Mouse (Mus musculus): ENCODE data around the gene Esrrg. TPM values are rescaled to one million over a fixed set of nuclear protein-coding genes. Genes with fewer than 3 reads are reported as not detected.

Esrrg gene
- total and polyA plus RNA-seq, 3 experiments, result 0.01 TPM; not detected in 2

- no peaks in the 10 kb centered on the region for H3K9me3 ChIP-seq (replicated peaks; ENCODE audit: insufficient read depth, low read length)
- H3K4me3 ChIP-seq (ENCODE audit: control insufficient read depth in 1 of 2, insufficient read depth in 1 of 2, low read depth in 2 of 2, low read length in 2 of 2), result no peak overlapping the region
- H3K9ac ChIP-seq (ENCODE audit: control insufficient read depth, low read depth, low read length, poor library complexity, severe bottlenecking), result no peak overlapping the region
- no peaks in the 10 kb centered on the region for H3K27me3 ChIP-seq (ENCODE audit: control insufficient read depth in 1 of 2, insufficient read depth in 2 of 2, low read length in 2 of 2)
- H3K4me1 ChIP-seq (ENCODE audit: control insufficient read depth in 1 of 2, insufficient read depth in 2 of 2, low read length in 2 of 2), result no peaks in the 10 kb centered on the region
- no peaks in the 10 kb centered on the region for H3K36me3 ChIP-seq (ENCODE audit: control insufficient read depth in 1 of 2, insufficient read depth in 2 of 2, low read length in 2 of 2)
- TF ChIP-seq RAD21 (IDR thresholded peaks at IDR 0.05; ENCODE audit: low read depth, low read length) (no peak), SIN3A (IDR thresholded peaks at IDR 0.05; ENCODE audit: low read length) (no peak), SMC3 (IDR thresholded peaks at IDR 0.05; ENCODE audit: low read depth, low read length) (no peak), BHLHE40 (IDR thresholded peaks at IDR 0.05; ENCODE audit: borderline replicate concordance, low read depth, low read length) (no peak), MXI1 (IDR thresholded peaks at IDR 0.05; ENCODE audit: low read depth, low read length) (no peak), POLR2AphosphoS5 (IDR thresholded peaks at IDR 0.05; ENCODE audit: borderline replicate concordance, low read depth, low read length) (no peak), MYB (IDR thresholded peaks at IDR 0.05; ENCODE audit: low read depth, low read length) (no peak), POLR2AphosphoS2 (IDR thresholded peaks at IDR 0.05; ENCODE audit: low read length) (no peak), TAL1 (IDR thresholded peaks at IDR 0.05; ENCODE audit: low read length) (no peak), ZNF384 (IDR thresholded peaks at IDR 0.05; ENCODE audit: low read depth, low read length) (no peak), MAFK (IDR thresholded peaks at IDR 0.05; ENCODE audit: borderline replicate concordance, low read depth, low read length) (no peak), ETS1 (IDR thresholded peaks at IDR 0.05; ENCODE audit: low read depth, low read length) (no peak)
- no peaks in the 10 kb centered on the region for H3K79me2 ChIP-seq (ENCODE audit: control insufficient read depth, insufficient read depth, low read length, poor library complexity)
- DNase-seq (ENCODE audit: low read depth, low spot score), result no peak
- H3K27ac ChIP-seq (ENCODE audit: control insufficient read depth, low read depth, low read length), result no peak overlapping the region
Measured at GRCm38 (mm10) chr1:187983177-187983576, 374.6 kb downstream of the Esrrg start.

GRCm38 (mm10) chr1:187990161-187990560 lies 381.6 kb downstream of the Esrrg start:
- no peaks in the 10 kb centered on the region; a peak in 1 of 4 replicates for H3K27me3 ChIP-seq (ENCODE audit: control insufficient read depth in 1 of 2, insufficient read depth in 2 of 2, low read length in 2 of 2)
- no peak overlapping the region for H3K27ac ChIP-seq (ENCODE audit: control insufficient read depth, low read depth, low read length)
- TF ChIP-seq CTCF (IDR thresholded peaks at IDR 0.05 in 2 of 3, conservative IDR thresholded peaks at IDR 0.05 in 1 of 3; ENCODE audit: control insufficient read depth in 1 of 3, insufficient read depth in 1 of 3, low read depth in 2 of 3, low read length in 3 of 3, poor library complexity in 1 of 3, severe bottlenecking in 1 of 3) (peak in 2 of 3 experiments; percentile 57 to 64; a peak in 4 of 6 replicates), RAD21 (IDR thresholded peaks at IDR 0.05; ENCODE audit: low read depth, low read length) (peak; percentile 62), ZC3H11A (IDR thresholded peaks at IDR 0.05; ENCODE audit: low read depth, low read length) (peak; percentile 52), TCF12 (IDR thresholded peaks at IDR 0.05; ENCODE audit: low read depth, low read length) (no peak), MXI1 (IDR thresholded peaks at IDR 0.05; ENCODE audit: low read depth, low read length) (no peak), SMC3 (IDR thresholded peaks at IDR 0.05; ENCODE audit: low read depth, low read length) (peak; percentile 67)
- H3K4me1 ChIP-seq (ENCODE audit: control insufficient read depth in 1 of 2, insufficient read depth in 2 of 2, low read length in 2 of 2), result no peaks in the 10 kb centered on the region
- H3K36me3 ChIP-seq (ENCODE audit: control insufficient read depth in 1 of 2, insufficient read depth in 2 of 2, low read length in 2 of 2), result no peaks in the 10 kb centered on the region
- H3K79me2 ChIP-seq (ENCODE audit: control insufficient read depth, insufficient read depth, low read length, poor library complexity), result no peaks in the 10 kb centered on the region
- DNase-seq (ENCODE audit: low read depth, low spot score), result peak; percentile 30
- no peak overlapping the region for H3K9ac ChIP-seq (ENCODE audit: control insufficient read depth, low read depth, low read length, poor library complexity, severe bottlenecking)
- H3K9me3 ChIP-seq (replicated peaks; ENCODE audit: insufficient read depth, low read length), result no peaks in the 10 kb centered on the region
- no peak overlapping the region for H3K4me3 ChIP-seq (ENCODE audit: control insufficient read depth in 1 of 2, insufficient read depth in 1 of 2, low read depth in 2 of 2, low read length in 2 of 2)
